19 mouse cellular contexts compared by ENCODE assay signal in the genomic region with DNA sequence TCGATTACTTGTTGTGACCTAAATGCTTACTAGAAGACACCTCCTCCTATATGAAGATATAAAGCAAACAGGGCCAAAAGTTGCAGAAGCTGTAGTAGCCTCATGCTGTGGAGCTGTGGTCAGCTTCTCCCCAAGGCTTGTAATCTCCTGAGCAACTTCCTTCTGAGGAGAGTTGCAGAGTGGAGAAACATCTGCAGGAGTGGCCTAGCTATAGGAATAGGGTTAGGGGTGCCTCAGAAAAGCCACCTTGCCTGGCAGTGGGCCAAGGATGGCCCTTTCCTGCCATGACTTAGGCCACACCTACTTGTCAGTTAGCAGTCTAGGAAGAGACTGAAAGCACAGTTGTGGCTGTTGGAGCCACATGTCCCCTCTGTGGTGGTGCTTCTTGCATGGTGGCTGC.
A peak's percentile ranks its signal among the peaks of the same experiment; 100 is the strongest.
DNase-seq lines count a peak whose midpoint lies in the region; ATAC-seq lines count a peak whose summit lies in the region.
"Had no signal": no experiment of that assay in that cellular context is flagged by ENCODE, and none has a peak within 500 bp of the region (broad histone marks: within the 10 kb centered on the region; RNA-seq: fewer than 3 reads in every experiment).

No protein-coding gene starts in this region.

- no peak overlapping the region for H3K27ac ChIP-seq in liver, embryonic 12.5 days
- H3K27ac ChIP-seq in liver, embryonic 16.5 days (ENCODE audit: low read length): no peak overlapping the region
- H3K27ac ChIP-seq in hindbrain, embryonic 14.5 days: no peak overlapping the region
- no peak overlapping the region for H3K27ac ChIP-seq in limb, embryonic 10.5 days
- H3K27ac ChIP-seq: heart, embryonic 13.5 days; hindbrain, embryonic 15.5 days; left cerebral cortex, adult 2 months; midbrain, embryonic 12.5 days; neural tube, embryonic 13.5 days had no signal

- H3K4me2 ChIP-seq in liver, embryonic 12.5 days: no peak overlapping the region
- no peak overlapping the region for H3K4me2 ChIP-seq in liver, embryonic 16.5 days (ENCODE audit: low read depth, low read length)
- no peak overlapping the region for H3K4me2 ChIP-seq in hindbrain, embryonic 14.5 days (replicated peaks)
- H3K4me2 ChIP-seq: hindbrain, embryonic 15.5 days; midbrain, embryonic 12.5 days; neural tube, embryonic 13.5 days had no signal

- DNase-seq in liver: peak; percentile 13
- peak; percentile 8 to 25 for DNase-seq in thymus, postnatal 36 days
- no peak for DNase-seq in neural tube, embryonic 10.5 days (ENCODE audit: extremely low spot score, low spot score)
- no peak for DNase-seq in hindbrain, embryonic 14.5 days (ENCODE audit: low spot score)
- DNase-seq in limb, embryonic 10.5 days (ENCODE audit: low spot score): no peak
- DNase-seq: adrenal gland, postnatal 10 days; kidney, adult 11 months; kidney, postnatal 4 days; right cerebral cortex, postnatal 4 days had no signal

- no peaks in the 10 kb centered on the region for H3K27me3 ChIP-seq in liver, embryonic 12.5 days (replicated peaks)
- H3K27me3 ChIP-seq in liver, embryonic 16.5 days (ENCODE audit: control insufficient read depth, insufficient read depth, low read depth, low read length): no peaks in the 10 kb centered on the region
- no peaks in the 10 kb centered on the region for H3K27me3 ChIP-seq in megakaryocyte, embryonic 14.5 days (replicated peaks)
- no peaks in the 10 kb centered on the region for H3K27me3 ChIP-seq in hindbrain, embryonic 14.5 days (ENCODE audit: control insufficient read depth, insufficient read depth, low read length)
- H3K27me3 ChIP-seq in limb, embryonic 10.5 days (ENCODE audit: low read depth, poor library complexity, severe bottlenecking): no peaks in the 10 kb centered on the region
- H3K27me3 ChIP-seq: heart, embryonic 13.5 days; hindbrain, embryonic 15.5 days; midbrain, embryonic 12.5 days; neural tube, embryonic 13.5 days had no signal

- H3K9me3 ChIP-seq in liver, embryonic 12.5 days (replicated peaks): no peaks in the 10 kb centered on the region
- no peaks in the 10 kb centered on the region for H3K9me3 ChIP-seq in liver, embryonic 16.5 days (replicated peaks; ENCODE audit: control insufficient read depth, low read length)
- no peaks in the 10 kb centered on the region for H3K9me3 ChIP-seq in megakaryocyte, embryonic 14.5 days
- no peaks in the 10 kb centered on the region for H3K9me3 ChIP-seq in hindbrain, embryonic 14.5 days (ENCODE audit: control insufficient read depth, low read length)
- no peaks in the 10 kb centered on the region for H3K9me3 ChIP-seq in limb, embryonic 10.5 days (replicated peaks)
- H3K9me3 ChIP-seq: G1E; heart, embryonic 13.5 days; hindbrain, embryonic 15.5 days; midbrain, embryonic 12.5 days; neural tube, embryonic 13.5 days had no signal

- H3K36me3 ChIP-seq in liver, embryonic 12.5 days: no peaks in the 10 kb centered on the region
- no peaks in the 10 kb centered on the region for H3K36me3 ChIP-seq in liver, embryonic 16.5 days (ENCODE audit: control insufficient read depth, insufficient read depth)
- no peaks in the 10 kb centered on the region for H3K36me3 ChIP-seq in megakaryocyte, embryonic 14.5 days (replicated peaks; ENCODE audit: low read length)
- H3K36me3 ChIP-seq in hindbrain, embryonic 14.5 days (replicated peaks; ENCODE audit: control insufficient read depth, insufficient read depth): no peaks in the 10 kb centered on the region
- H3K36me3 ChIP-seq in limb, embryonic 10.5 days: no peaks in the 10 kb centered on the region
- H3K36me3 ChIP-seq: G1E; heart, embryonic 13.5 days; hindbrain, embryonic 15.5 days; midbrain, embryonic 12.5 days; neural tube, embryonic 13.5 days had no signal

- no peak for ATAC-seq in liver, embryonic 12.5 days
- ATAC-seq in liver, embryonic 16.5 days (ENCODE audit: low read depth): peak; percentile 32
- no peak for ATAC-seq in hindbrain, embryonic 14.5 days (ENCODE audit: low FRiP score)
- ATAC-seq: forebrain, embryonic 14.5 days had no signal

- no peaks in the 10 kb centered on the region for H3K4me1 ChIP-seq in liver, embryonic 12.5 days
- no peaks in the 10 kb centered on the region for H3K4me1 ChIP-seq in liver, embryonic 16.5 days (ENCODE audit: control insufficient read depth, low read depth, low read length)
- peaks cover 34% of the 10 kb centered on the region for H3K4me1 ChIP-seq in megakaryocyte, embryonic 14.5 days
- no peaks in the 10 kb centered on the region; the same call in 1 of the 2 replicates for H3K4me1 ChIP-seq in hindbrain, embryonic 14.5 days (replicated peaks; ENCODE audit: control insufficient read depth, insufficient read depth, low read length)
- H3K4me1 ChIP-seq in limb, embryonic 10.5 days: no peaks in the 10 kb centered on the region
- H3K4me1 ChIP-seq: midbrain, embryonic 12.5 days had no signal

- H3K4me3 ChIP-seq in liver, embryonic 12.5 days: no peak overlapping the region
- 0 out of 2 replicates have a peak overlapping the region, but pooled peaks have one; percentile 3 for H3K4me3 ChIP-seq in liver, embryonic 16.5 days (ENCODE audit: low read depth, low read length)
- H3K4me3 ChIP-seq in megakaryocyte, embryonic 14.5 days (replicated peaks): peak overlapping the region; percentile 86
- no peak overlapping the region for H3K4me3 ChIP-seq in hindbrain, embryonic 14.5 days (replicated peaks; ENCODE audit: low read length)
- no peak overlapping the region for H3K4me3 ChIP-seq in limb, embryonic 10.5 days
- H3K4me3 ChIP-seq: heart, embryonic 13.5 days; hindbrain, embryonic 15.5 days; left cerebral cortex, adult 2 months; midbrain, embryonic 12.5 days; neural tube, embryonic 13.5 days had no signal

- H3K9ac ChIP-seq in liver, embryonic 12.5 days: no peak overlapping the region
- no peak overlapping the region for H3K9ac ChIP-seq in liver, embryonic 16.5 days (ENCODE audit: low read depth, low read length)
- H3K9ac ChIP-seq in hindbrain, embryonic 14.5 days: no peak overlapping the region
- H3K9ac ChIP-seq: heart, embryonic 13.5 days; hindbrain, embryonic 15.5 days; midbrain, embryonic 12.5 days; neural tube, embryonic 13.5 days had no signal

- WGBS in liver, embryonic 12.5 days (ENCODE audit: insufficient replicate concordance): 40% methylated on average over 1 of the region's 1 CpGs
- WGBS in liver, embryonic 16.5 days (ENCODE audit: insufficient replicate concordance): 25% methylated on average over 1 of the region's 1 CpGs
- 84% methylated on average over 1 of the region's 1 CpGs for WGBS in hindbrain, embryonic 14.5 days
- WGBS in limb, embryonic 10.5 days: 96% methylated on average over 1 of the region's 1 CpGs

Comparison
In these comparisons a context has a peak if more than half of its experiments do, and no peak if none do; other contexts are left out.
1. H3K4me3 ChIP-seq: peak in liver, embryonic 16.5 days (single experiment) and megakaryocyte, embryonic 14.5 days (single experiment); none in liver, embryonic 12.5 days (single experiment), hindbrain, embryonic 14.5 days (single experiment) and limb, embryonic 10.5 days (single experiment).
2. DNase-seq: peak in liver (single experiment) and thymus, postnatal 36 days (2 of 2); none in neural tube, embryonic 10.5 days (single experiment), hindbrain, embryonic 14.5 days (single experiment) and limb, embryonic 10.5 days (single experiment).